Mouse (Mus musculus): ENCODE results near the gene Kcnn4. TPM values are rescaled to one million over a fixed set of nuclear protein-coding genes. Genes with fewer than 3 reads are reported as not detected.
"Not testable (repeated sequence)": the region's sequence is repeated elsewhere in the genome, so short reads cannot be mapped to it uniquely, and the experiment has no call there.

The Kcnn4 gene
- polyA plus RNA-seq, 1 experiment from 2014 or later, result 4.1 TPM

DNA sequence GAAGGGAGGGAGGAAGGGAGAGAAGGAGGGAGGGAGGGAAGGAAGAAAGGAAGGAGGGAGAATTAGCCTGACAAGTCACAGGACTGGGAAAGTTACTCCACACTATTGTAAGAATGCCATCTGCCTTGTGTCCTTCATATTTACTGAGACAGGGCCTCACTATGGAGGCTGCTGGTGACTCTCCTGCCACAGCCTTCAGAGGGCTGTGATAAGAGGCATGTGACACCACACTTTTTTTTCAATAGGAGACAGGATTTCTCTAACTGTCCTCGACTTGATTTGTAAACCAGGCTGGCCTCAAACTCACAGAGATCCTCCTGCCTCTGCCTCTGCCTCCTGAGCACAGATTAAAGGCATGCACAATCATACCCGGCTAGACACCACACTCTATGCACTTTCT is 21.6 kb downstream of the Kcnn4 start:
- ATAC-seq (replicated peaks; ENCODE audit: low FRiP score), result no peak
- Histone ChIP-seq H3K27ac (ENCODE audit: low read depth, low read length) (no peak overlapping the region), H3K9ac (ENCODE audit: low read length) (no peak overlapping the region)

GRCm38 (mm10) chr7:24394054-24394453 is 24.0 kb downstream of the Kcnn4 start:
- H3K27ac ChIP-seq (ENCODE audit: low read depth, low read length), result no peak overlapping the region
- H3K9me3 ChIP-seq (ENCODE audit: control insufficient read depth, low read length), result no peaks in the 10 kb centered on the region
- H3K4me1 ChIP-seq (replicated peaks; ENCODE audit: control insufficient read depth, insufficient read depth, low read length), result no peaks in the 10 kb centered on the region
- no peaks in the 10 kb centered on the region for H3K27me3 ChIP-seq (ENCODE audit: control insufficient read depth, insufficient read depth, low read length)
- H3K4me2 ChIP-seq (ENCODE audit: low read depth, low read length, severe bottlenecking), result no peak overlapping the region
- no peaks in the 10 kb centered on the region for H3K36me3 ChIP-seq (ENCODE audit: control insufficient read depth, insufficient read depth, low read length)
- DNase-seq (ENCODE audit: low spot score), result no peak
- H3K9ac ChIP-seq (ENCODE audit: low read length), result no peak overlapping the region
- WGBS, result 90% methylated on average over 2 of the region's 3 CpGs
- no peak overlapping the region for H3K4me3 ChIP-seq (ENCODE audit: low read depth, low read length)
- ATAC-seq (replicated peaks; ENCODE audit: low FRiP score), result no peak

More for the DNA sequence above, 21.6 kb downstream of the Kcnn4 start:
- no peaks in the 10 kb centered on the region for H3K9me3 ChIP-seq (ENCODE audit: control insufficient read depth, low read length)
- DNase-seq (ENCODE audit: low spot score), result no peak
- H3K4me1 ChIP-seq (replicated peaks; ENCODE audit: control insufficient read depth, insufficient read depth, low read length), result no peaks in the 10 kb centered on the region
- H3K4me2 ChIP-seq (ENCODE audit: low read depth, low read length, severe bottlenecking), result no peak overlapping the region
- H3K27me3 ChIP-seq (ENCODE audit: control insufficient read depth, insufficient read depth, low read length), result no peaks in the 10 kb centered on the region
- 79% methylated on average over 2 of the region's 2 CpGs for WGBS
- no peaks in the 10 kb centered on the region for H3K36me3 ChIP-seq (ENCODE audit: control insufficient read depth, insufficient read depth, low read length)
- H3K4me3 ChIP-seq (ENCODE audit: low read depth, low read length), result no peak overlapping the region

GRCm38 (mm10) chr7:24394475-24395161 is 24.6 kb downstream of the Kcnn4 start:
- no peak for ATAC-seq (replicated peaks; ENCODE audit: low FRiP score)
- Histone ChIP-seq H3K4me3 (ENCODE audit: low read depth, low read length) (no peak overlapping the region), H3K9ac (ENCODE audit: low read length) (no peak overlapping the region), H3K4me1 (replicated peaks; ENCODE audit: control insufficient read depth, insufficient read depth, low read length) (no peaks in the 10 kb centered on the region), H3K27ac (ENCODE audit: low read depth, low read length) (no peak overlapping the region), H3K4me2 (ENCODE audit: low read depth, low read length, severe bottlenecking) (no peak overlapping the region), H3K27me3 (ENCODE audit: control insufficient read depth, insufficient read depth, low read length) (no peaks in the 10 kb centered on the region), H3K36me3 (ENCODE audit: control insufficient read depth, insufficient read depth, low read length) (no peaks in the 10 kb centered on the region), H3K9me3 (ENCODE audit: control insufficient read depth, low read length) (no peaks in the 10 kb centered on the region)
- WGBS, result 84% methylated on average over 15 of the region's 15 CpGs
- DNase-seq (ENCODE audit: low spot score), result no peak

GRCm38 (mm10) chr7:24396832-24397231 is 26.8 kb downstream of the Kcnn4 start:
- Histone ChIP-seq H3K27me3 (ENCODE audit: control insufficient read depth, insufficient read depth, low read length) (no peaks in the 10 kb centered on the region), H3K36me3 (ENCODE audit: control insufficient read depth, insufficient read depth, low read length) (no peaks in the 10 kb centered on the region), H3K27ac (ENCODE audit: low read depth, low read length) (no peak overlapping the region), H3K4me3 (ENCODE audit: low read depth, low read length) (no peak overlapping the region), H3K4me2 (ENCODE audit: low read depth, low read length, severe bottlenecking) (no peak overlapping the region), H3K4me1 (replicated peaks; ENCODE audit: control insufficient read depth, insufficient read depth, low read length) (no peaks in the 10 kb centered on the region), H3K9me3 (ENCODE audit: control insufficient read depth, low read length) (no peaks in the 10 kb centered on the region), H3K9ac (ENCODE audit: low read length) (no peak overlapping the region)
- WGBS, result 85% methylated on average over 11 of the region's 11 CpGs
- DNase-seq (ENCODE audit: low spot score) (no peak), ATAC-seq (replicated peaks; ENCODE audit: low FRiP score) (no peak)

DNA sequence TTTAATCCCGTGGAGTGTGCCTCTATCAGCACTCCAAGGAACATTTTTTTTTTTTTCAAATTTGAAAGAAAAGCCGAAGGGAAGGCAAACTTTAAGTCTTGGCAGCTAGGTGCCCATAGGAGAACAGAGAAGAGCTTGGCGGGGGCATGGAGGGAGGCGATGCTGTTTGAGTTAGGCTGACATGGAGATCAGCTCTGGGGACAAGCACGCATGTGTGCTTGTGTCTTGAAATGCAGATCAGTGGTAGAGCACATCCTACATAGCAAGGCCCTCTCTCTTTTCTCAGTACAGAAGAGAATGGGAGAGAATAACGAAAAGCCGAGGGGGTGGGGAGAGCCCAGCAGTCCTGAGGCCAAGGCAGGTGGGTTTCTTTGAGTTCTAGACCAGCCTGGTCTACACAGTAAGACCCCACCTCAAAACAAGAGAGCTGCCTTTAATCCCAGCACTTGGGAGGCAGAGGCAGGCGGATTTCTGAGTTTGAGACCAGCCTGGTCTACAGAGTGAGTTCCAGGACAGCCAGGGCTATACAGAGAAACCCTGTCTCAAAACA is 28.4 kb downstream of the Kcnn4 start:
- Histone ChIP-seq H3K27me3 (ENCODE audit: control insufficient read depth, insufficient read depth, low read length) (no peaks in the 10 kb centered on the region), H3K9ac (ENCODE audit: low read length) (no peak overlapping the region), H3K4me2 (ENCODE audit: low read depth, low read length, severe bottlenecking) (no peak overlapping the region), H3K4me3 (ENCODE audit: low read depth, low read length) (no peak overlapping the region), H3K36me3 (ENCODE audit: control insufficient read depth, insufficient read depth, low read length) (no peaks in the 10 kb centered on the region), H3K4me1 (replicated peaks; ENCODE audit: control insufficient read depth, insufficient read depth, low read length) (no peaks in the 10 kb centered on the region), H3K27ac (ENCODE audit: low read depth, low read length) (no peak overlapping the region), H3K9me3 (ENCODE audit: control insufficient read depth, low read length) (peaks cover 3% of the 10 kb centered on the region; the same call in 1 of the 2 replicates)
- WGBS, result 91% methylated on average over 8 of the region's 8 CpGs
- DNase-seq (ENCODE audit: low spot score) (no peak), ATAC-seq (replicated peaks; ENCODE audit: low FRiP score) (no peak)

- H3K36me3 ChIP-seq (ENCODE audit: control insufficient read depth, insufficient read depth, low read length), result no peaks in the 10 kb centered on the region
- H3K9me3 ChIP-seq (ENCODE audit: control insufficient read depth, low read length), result peaks cover 3% of the 10 kb centered on the region; the same call in 1 of the 2 replicates
- peak within 1 kb of the TSS; percentile 52 for H3K4me3 ChIP-seq (ENCODE audit: low read depth, low read length)
- no peaks in the 10 kb centered on the region for H3K4me1 ChIP-seq (replicated peaks; ENCODE audit: control insufficient read depth, insufficient read depth, low read length)
- ATAC-seq (replicated peaks; ENCODE audit: low FRiP score) (peak; percentile 96), DNase-seq (ENCODE audit: low spot score) (peak; percentile 97)
- H3K27me3 ChIP-seq (ENCODE audit: control insufficient read depth, insufficient read depth, low read length), result no peaks in the 10 kb centered on the region
- peak within 1 kb of the TSS; percentile 49 for H3K4me2 ChIP-seq (ENCODE audit: low read depth, low read length, severe bottlenecking)
- H3K9ac ChIP-seq (ENCODE audit: low read length), result peak within 1 kb of the TSS; percentile 74
- WGBS, result 3% methylated on average over 66 of the region's 66 CpGs
- H3K27ac ChIP-seq (ENCODE audit: low read depth, low read length), result peak within 1 kb of the TSS; percentile 94
These were observed 29.4 kb downstream of the Kcnn4 start, which contains the start of gene Smg9 for GRCm38 (mm10) chr7:24399256-24400081. Smg9 (plus strand) TSS chr7:24399619.

DNA sequence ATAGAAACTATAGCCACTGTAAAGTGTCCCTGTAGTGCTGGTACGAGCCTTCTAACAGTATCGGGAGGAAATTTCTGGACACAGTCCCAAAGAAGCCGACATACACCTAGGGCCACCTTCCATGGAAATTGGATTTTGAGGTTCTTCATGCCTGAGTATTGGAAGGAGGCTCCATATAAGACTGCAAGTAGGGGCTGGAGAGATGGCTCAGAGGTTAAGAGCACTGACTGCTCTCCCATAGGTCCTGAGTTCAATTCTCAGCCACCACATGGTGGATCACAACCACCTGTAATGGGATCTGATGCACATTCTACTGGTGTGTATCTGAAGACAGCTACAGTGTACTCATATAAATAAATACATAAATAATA is 30.0 kb downstream of the Kcnn4 start:
- 22% methylated on average over 3 of the region's 3 CpGs for WGBS
- DNase-seq (ENCODE audit: low spot score) (no peak), ATAC-seq (replicated peaks; ENCODE audit: low FRiP score) (no peak)
- peak overlapping the region; percentile 52 for H3K4me3 ChIP-seq (ENCODE audit: low read depth, low read length)
- H3K4me2 ChIP-seq (ENCODE audit: low read depth, low read length, severe bottlenecking), result peak overlapping the region; percentile 49
- peaks cover 3% of the 10 kb centered on the region; the same call in 1 of the 2 replicates for H3K9me3 ChIP-seq (ENCODE audit: control insufficient read depth, low read length)
- peak overlapping the region; percentile 74 for H3K9ac ChIP-seq (ENCODE audit: low read length)
- peak overlapping the region; percentile 94; the same call in 1 of the 2 replicates for H3K27ac ChIP-seq (ENCODE audit: low read depth, low read length)
- H3K36me3 ChIP-seq (ENCODE audit: control insufficient read depth, insufficient read depth, low read length), result no peaks in the 10 kb centered on the region
- H3K27me3 ChIP-seq (ENCODE audit: control insufficient read depth, insufficient read depth, low read length), result no peaks in the 10 kb centered on the region
- H3K4me1 ChIP-seq (replicated peaks; ENCODE audit: control insufficient read depth, insufficient read depth, low read length), result no peaks in the 10 kb centered on the region

DNA sequence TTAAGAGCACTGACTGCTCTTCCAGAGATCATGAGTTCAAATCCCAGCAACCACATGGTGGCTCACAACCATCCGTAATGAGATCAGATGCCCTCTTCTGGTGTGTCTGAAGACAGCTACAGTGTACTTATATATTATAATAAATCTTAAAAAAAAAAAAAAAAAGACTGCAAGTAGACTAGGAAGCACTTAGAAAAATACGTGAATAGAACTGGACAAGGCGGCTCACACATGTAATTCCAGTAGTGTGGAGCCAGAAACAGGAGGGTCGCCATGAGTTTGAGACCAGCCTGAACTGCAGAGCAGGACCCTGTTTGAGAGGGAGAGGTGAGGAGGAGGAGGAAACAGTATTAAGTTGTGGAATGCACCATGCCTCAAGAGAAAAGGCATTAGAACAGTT is 30.4 kb downstream of the Kcnn4 start:
- not testable (repeated sequence) for H3K27me3 ChIP-seq (ENCODE audit: control insufficient read depth, insufficient read depth, low read length); H3K4me2 ChIP-seq (ENCODE audit: low read depth, low read length, severe bottlenecking); H3K27ac ChIP-seq (ENCODE audit: low read depth, low read length); DNase-seq (ENCODE audit: low spot score); ATAC-seq (replicated peaks; ENCODE audit: low FRiP score); H3K4me1 ChIP-seq (replicated peaks; ENCODE audit: control insufficient read depth, insufficient read depth, low read length); H3K9ac ChIP-seq (ENCODE audit: low read length); H3K9me3 ChIP-seq (ENCODE audit: control insufficient read depth, low read length); H3K36me3 ChIP-seq (ENCODE audit: control insufficient read depth, insufficient read depth, low read length)
- H3K4me3 ChIP-seq (ENCODE audit: low read depth, low read length), result peak overlapping the region; percentile 52; the same call in 1 of the 2 replicates
- WGBS, result 90% methylated on average over 4 of the region's 4 CpGs
